Mouse (Mus musculus): ENCODE data around the gene Cox8b.

GRCm38 (mm10) chr7:140857550-140858505, 42.4 kb downstream of the Cox8b start, which contains the start of gene Bet1l:
- no peak for TF ChIP-seq EP300 (IDR thresholded peaks at IDR 0.05; ENCODE audit: insufficient read depth, low read depth, low read length)
- no peak for TF ChIP-seq CTCF (IDR thresholded peaks at IDR 0.05; ENCODE audit: low read depth, low read length)

All from ES-Bruce4 (cell line).